Mouse (Mus musculus) MN1 (cell line): Measurements from ENCODE around the gene Cdh20.

Experiments used
- DNase-seq: peaks from one replicate; pipeline ENCODE4 v3.0.0-alpha.2; 2016; ENCODE audit warnings: low spot score

Cdh20 gene

DNA sequence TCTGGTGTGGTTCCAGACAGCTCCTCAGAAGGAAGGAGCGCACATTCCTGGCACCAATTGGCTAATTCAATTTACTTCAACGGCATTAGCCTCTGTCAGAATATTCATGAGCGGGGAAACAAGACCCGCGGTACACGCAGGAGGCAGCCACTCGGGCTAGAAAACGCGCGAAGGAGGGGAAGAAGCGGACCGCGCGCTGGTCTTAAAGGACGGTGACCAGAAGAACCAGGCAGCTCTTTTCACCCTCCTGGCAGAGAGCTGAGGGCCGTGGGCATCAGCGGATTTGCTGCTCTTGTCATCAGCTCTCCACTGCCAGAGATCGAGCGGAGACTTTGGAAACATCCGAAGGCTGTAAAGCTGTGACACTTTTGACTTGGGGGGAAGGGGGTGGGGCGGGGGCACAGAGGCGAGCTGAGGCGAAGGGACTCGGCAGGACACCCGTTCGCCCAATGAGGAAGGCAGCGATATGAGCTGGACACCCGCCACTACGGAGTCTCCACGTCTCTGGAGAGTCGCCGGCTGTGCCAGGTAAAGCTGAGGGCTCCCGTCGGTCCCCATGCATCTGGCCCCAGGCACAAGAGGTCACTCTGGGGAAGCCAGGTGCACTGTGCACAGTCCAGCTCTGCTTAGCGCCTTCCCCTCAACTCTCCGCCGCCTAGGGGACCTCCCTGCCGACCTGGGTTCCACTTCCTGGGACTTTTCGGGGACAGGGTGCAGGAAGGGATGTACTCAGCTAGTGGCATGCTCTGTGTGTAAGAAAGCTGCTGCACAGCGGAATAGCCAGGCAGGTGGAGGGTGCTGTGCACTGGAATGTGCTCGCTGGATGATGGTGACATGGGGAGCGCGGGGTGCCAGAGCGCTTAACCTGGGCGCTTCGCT is at the start of gene Cdh20:
Gene Cdh20 (plus strand): TSS at position 159 of the 879 bp plus-strand sequence.
- no peak for DNase-seq

DNA sequence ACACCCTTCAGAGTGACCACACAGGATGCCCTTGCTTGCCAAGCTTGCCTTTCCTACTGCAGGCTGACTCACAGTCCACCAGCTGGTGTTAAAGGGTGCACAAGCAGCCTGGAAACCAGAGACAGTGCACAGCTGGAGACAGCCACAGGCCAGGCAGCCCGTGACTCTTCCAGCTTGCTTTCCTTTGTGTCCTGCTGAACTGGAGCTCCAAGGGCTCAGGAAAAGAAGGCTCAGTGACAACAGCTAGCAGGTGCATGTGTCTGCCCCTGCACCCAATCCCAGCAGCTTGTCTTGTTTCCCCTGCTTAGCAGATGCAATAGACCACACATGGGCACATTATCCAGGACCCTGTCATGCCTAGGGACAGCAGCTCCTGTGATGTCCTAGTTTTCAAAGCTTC is 21.5 kb upstream of the Cdh20 start:
- no peak for DNase-seq

DNA sequence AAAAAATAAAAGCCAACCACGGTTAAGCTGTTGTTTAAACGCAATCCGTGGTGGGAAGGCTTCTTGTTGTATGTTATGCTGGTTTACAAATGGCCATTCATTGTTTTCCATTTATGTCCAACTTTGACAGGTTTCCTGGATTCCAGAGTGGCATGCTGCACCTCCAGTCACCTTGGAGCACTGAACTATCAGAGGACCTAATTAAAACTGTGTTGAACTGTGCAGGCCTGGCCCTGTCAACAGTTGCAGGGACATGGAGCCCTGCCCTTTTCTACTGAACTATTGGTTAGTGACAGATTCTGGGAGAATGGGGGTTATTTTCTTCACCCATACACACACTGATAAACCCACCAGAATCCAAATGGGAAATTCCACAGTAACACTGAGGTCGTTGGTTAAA is 20.9 kb upstream of the Cdh20 start:
- no peak for DNase-seq

DNA sequence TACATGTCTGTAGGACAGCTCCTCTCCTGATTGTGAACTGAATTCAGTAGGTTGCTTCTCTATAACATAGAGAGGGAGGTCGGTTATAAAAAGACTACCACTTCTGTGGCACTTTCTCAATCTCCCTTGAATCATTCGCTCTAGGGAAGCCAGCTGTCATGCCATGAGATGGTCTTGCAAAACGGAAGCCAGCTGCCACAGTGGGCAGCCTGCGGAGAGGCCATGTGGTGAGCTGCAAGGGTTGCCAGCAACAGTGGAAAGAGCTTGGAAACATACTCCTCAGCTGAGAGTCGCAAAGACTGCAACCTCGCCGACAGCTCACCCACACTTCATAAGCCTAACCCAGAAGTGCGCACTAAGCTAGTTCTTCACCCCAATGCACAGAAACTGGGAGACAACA is 13.8 kb upstream of the Cdh20 start:
- DNase-seq, result no peak

DNA sequence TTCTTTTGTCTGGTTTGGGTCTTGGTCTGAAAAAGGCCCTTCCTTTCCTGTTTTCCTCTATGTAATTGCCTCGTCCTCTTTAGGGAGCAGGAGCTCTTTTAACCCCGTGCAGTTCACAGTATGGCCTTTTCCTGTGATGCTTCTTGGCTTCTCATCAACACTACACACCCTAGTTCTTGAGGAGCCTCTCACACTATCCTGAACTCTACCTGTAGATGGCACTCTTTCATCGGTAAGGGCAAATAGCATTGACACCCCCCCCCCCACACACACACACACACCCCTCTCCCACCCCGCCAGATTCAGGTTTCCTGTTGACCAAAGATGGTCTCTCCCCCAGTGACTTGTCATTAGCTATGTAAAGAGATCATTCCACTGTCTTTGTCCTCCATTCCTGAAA is 12.4 kb upstream of the Cdh20 start:
- no peak for DNase-seq

DNA sequence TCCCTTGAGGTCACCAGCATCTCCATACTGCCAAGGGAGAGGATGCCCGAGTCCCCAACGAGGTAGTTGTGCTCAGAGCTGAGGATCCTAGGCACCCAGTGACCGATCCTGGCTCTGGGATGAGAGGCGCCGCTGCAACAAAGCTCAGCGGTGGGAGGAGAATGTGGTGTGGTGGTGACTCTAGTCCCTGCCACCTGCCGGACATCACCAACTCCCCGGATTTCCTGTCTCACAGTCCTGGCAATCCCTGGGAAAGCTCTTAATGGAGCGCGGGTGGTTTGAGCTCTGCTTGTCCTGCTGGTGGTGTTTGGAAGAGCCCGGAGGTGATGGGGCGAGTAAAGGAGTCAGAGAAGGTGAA is 900 bp downstream of the Cdh20 start:
- DNase-seq, result no peak

DNA sequence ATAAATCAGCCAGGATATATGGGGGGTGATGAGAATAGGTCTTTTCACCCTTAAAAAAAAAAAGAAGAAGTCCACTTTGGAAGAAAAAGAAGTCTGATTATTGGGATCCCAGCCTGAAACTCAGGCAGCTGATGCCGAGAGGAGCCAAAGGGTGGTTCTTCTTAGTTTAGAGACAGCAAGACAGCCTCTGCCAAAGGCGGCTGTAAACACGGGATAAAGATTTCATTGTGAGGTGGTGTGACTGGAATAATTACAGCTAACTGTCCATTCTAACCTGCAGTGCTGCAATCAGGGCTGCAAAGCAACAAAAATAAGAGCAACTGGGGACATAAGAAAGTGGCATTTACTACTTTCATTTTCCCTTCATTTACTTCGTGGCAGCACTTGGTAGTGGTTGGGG is 3.6 kb downstream of the Cdh20 start:
- no peak for DNase-seq

DNA sequence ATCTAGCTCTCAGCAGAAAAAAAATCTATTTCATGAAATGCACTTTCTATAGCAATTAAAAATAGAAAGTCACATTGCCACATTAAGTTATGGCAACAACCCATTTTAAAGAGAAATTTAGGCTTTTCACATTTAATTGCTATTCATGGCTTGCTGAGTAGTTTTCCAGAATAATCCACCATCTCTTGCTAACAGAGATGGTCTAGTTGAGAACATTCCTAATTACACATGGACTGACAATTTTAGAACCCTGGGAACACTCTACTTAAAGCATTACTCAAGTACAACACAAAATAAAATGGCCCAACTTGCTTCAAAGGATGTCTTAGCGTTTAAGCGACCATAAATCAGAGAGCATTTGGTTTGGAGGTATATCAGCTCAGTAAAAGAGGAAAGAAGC is 4.9 kb downstream of the Cdh20 start:
- no peak for DNase-seq

DNA sequence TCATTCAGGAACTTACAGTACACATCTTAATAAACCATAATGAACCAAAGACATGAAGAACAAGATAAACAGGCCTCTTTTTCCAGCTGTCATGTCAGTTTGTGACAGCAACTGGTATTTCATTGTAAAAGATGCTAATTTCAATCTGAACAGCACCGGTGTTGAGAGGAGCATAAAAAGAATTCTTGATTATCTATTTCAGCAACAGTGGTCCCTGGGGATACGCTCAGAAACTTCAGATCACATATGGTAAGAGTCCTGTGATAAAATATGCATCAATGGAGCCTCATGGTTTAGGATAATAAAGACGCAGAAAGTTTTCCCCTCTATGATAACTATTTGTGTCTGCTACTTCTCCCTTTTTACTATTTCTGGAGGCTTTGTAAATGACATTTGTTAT is 25.2 kb downstream of the Cdh20 start:
- DNase-seq, result no peak

DNA sequence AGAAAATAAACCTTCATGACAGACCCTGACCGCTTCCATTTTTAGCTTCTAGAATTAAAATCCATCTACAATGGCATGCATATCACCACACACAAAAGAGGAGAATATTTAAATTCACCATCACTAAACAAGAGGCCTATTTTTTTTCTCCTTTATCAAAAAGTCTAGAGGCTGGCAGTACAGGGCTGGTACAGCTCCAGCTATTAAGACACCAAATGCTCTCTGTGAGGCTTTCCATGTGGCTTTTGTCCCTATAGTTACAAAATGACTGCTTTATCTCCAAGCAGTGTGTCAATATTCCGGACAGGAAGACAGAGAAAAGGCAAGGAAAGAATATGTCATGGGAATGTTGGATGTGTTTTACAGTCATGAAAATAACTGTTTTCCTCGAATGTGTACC is 27.8 kb downstream of the Cdh20 start:
- no peak for DNase-seq

DNA sequence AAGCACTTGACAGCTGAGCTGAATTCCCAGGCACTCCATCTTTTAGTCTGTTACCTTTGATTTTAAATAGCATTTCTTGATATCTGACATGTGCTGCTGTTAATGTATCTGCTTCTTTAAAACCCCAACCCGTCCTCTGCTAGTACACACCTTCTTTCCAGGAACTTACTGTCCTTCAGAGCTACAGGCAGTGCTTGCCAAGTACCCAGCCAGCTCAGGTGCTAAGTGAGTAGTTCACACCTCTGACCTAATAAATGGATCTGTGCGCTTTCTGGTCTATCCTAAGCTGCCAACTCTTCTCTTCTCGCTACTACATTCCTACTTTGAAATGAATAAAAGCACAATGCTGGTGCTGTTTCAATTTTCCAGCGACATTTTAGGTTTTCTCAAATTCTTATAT is 28.8 kb downstream of the Cdh20 start:
- no peak for DNase-seq

DNA sequence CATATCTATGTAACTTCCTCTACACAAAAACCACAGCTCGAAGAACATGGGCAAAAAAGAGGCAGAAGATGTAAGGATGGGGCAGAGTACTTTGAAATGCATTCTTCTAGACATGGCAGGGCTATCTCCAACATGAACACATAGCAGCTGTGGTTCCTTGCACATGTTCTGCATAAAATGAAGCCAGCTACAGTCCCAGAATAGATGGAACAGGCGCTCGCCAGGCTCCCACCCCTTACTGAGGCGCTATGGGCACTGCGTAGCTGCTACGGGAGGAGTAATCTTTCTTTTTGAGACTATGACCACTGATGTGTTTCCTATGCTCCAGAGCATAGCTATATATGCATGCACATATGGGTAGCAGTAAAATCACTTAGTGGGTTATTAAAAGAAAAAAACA is 36.4 kb downstream of the Cdh20 start:
- no peak for DNase-seq

DNA sequence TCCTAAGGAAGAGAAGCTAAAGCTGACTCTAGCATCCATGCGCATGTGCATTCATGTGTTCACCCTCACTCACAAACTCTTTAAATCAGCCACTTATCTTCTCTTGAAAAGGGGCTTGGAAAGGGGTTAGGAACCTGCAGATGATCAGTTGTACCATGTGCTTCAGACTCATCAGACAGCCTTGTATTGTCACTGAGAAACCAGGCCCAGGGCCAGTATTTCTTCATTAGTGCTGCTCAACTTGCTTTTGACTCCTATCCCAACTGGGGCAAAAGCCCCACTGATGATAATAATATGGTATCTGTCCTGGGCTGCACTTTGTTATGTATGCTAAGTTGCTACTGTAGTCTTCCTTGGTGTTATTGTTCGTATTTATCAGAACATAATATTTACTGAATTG is 38.9 kb downstream of the Cdh20 start:
- no peak for DNase-seq

DNA sequence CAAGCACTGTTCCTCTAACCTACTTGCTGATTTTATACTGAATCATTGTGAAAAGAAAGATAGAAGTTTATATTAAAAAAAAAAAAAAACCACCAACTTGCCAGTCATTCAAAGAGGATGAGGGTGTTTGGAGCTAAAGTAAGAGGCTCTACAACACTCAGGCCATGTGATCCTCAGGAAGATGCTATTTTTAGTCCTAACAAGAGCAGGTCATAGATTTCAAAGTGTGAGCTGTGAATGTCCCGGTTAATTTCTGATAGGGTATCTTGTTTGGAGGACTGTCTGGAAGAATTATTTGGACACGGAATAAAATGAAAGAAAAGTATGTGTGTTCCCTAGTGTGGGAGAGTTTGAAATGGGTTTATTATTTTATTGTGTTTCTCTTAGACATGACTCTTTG is 49.2 kb downstream of the Cdh20 start:
- DNase-seq, result no peak

DNA sequence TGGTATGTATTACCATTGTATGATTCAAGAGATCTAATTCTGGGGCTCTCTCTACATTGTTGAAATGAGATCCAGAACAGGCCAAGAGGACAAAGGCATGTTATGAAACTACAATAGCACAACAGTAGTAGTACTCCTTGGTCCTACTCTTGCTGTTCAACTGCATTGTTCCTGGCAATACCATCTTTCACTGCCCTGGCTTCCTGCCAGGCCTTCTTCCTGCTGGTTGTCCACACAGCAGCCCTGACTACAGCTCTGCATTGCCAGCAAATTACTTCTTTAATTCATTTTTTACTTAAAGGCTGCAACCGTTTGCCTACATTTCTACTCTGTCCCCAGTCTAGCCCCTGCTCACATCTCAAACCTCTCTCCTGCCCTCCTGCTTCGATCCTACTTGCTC is 59.8 kb downstream of the Cdh20 start:
- DNase-seq, result no peak

DNA sequence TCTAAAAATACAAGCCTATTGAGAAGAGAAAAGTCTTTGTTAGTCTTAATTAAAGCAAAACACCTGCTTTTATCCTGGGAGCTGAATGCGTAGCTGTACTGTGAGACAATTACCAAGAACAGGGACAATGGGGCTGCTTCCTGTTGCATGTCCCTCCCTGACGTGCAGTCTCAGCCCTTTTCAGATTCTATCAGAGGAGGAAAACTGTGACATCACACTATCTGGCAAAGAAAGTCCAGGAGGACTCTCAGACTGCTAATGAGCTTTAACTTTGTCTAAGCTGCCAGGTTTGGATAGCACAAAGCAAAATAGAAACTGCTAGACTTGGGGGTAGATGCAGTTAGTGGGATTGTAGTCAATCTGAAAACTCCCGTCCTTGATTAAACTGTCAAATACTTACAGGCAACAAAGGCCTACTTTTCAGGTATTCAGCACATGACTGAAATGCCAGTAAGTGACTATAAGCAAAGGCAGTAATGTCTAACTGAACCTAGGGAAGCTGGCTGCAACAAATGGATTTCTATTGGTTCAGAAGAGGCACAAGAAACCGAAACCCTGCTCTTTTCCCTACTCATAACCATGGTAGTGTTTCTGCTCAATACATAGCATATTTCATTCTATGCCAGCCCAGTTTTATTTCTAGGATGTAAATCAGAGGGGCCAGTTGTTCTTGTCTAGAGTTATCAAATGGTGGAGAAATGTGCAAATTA is 70.0 kb downstream of the Cdh20 start:
- no peak for DNase-seq

DNA sequence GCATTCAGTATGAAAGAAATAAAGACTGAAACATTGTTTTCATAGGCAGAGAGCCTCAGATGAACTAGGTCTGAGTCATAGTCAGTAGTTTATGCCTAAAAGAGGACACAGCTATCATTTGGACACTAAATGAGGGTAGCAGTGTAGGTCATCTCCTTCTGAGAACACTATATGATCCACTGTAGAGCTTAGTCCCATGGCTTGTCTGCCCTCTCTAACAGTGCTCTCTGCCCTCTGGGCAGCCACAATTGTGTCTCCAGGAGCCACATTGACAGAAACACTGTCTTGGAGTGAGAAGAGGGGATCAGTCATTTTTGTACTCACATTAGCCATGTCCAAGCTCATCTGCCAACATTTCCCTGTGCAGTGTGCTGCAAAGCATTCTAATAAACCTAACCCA is 70.7 kb downstream of the Cdh20 start:
- DNase-seq, result no peak

DNA sequence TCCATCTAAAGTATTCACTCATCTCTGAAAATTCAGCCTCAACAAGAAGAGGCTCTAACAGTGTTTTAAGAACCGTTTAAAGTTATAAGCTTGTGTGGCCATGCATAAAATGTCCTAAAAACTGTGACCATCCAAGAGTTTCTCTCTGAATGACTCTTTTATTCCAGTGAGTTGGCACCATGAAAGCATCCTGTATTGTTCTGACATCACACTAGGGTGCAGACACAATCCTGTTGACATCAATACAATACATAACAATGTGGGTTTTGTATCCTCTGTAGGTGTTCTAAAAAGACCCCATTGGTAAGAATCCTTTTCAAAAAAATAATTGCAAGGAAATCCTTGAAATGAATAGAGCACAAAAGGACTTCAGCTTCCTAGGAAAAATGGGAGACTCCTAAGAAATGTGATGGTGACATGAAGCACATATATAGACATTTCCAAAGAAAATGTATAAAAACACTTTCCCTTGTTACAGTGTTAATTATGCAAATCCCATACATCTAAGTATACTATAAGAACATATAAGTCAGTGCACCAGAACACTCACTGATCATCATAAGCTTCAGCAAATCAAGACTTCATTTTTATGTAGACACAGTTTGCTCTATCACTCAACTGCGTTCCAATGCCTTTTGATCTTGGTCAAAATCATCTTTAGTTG is 80.1 kb downstream of the Cdh20 start:
- DNase-seq, result no peak

DNA sequence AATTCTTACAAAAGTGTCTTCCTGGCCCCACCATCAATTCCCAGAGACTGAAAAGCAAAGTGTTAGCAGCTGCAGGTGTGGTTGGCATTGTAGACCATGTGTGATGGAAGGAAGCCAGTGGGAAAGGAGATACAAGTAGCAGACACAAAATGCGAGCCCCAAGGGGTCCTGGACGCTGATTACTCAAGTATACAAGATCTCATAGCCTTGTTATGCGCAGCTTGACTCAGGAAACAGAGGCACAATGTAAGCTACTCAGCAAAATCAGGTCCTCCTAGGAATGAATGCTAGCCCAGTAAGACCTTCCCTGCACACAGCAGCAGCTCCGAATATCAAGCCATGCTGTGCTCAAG is 80.6 kb downstream of the Cdh20 start:
- no peak for DNase-seq

DNA sequence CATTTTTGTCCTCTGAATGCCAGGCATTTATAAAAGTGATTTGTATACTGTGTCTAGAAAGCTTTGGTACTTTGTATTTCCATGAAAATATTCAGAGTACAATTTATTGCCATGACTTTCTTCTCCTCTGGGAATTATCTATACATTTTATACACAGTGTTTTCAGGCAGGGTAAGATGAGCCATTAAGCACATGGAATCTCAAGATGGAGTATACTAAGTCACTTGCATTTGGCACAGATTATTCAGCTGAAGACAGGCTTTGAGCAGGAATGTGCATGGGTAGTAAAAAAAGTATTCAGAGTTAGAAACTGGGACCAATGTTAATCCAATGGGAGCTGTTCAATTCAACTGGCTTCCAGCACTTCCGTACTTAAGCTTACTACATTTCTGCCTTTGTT is 109.1 kb downstream of the Cdh20 start:
- DNase-seq, result no peak

DNA sequence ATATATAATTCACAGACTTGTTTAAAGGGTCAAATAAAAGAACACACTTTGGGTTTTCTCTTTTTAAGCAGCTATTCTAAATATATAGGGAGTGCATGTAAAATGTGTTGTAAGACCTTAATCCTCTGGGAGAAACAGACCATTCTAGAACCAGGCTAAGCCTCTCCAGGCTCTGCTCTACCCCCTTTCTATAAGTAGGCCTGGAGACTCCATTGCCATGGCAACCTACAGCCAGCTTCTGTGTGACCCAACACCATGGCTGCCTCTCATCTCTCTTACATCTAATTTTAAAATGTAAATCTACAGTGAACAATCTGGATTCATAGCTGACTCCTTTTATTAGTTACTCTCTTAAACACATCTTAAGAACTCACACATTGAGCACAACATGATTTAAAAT is 133.5 kb downstream of the Cdh20 start:
- no peak for DNase-seq

DNA sequence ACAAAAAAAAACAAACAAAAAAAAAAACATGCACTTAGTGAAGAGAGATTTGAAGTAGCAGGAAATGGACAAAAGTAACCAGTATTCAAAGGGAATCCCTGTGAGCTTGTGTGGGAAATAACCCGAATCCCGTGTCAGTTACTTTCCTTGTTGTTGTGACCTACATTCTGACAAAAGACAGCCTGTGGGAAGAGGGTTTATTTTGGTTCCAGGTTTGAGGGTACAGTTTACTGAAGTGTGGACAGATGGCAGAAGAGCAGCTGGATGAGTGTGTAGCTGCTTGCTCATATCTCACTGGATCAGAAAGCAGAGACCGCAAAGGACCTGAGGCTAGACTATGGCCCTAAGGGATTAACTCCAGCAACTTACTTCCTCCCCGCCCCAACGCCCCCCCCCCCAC is 135.1 kb downstream of the Cdh20 start:
- no peak for DNase-seq

DNA sequence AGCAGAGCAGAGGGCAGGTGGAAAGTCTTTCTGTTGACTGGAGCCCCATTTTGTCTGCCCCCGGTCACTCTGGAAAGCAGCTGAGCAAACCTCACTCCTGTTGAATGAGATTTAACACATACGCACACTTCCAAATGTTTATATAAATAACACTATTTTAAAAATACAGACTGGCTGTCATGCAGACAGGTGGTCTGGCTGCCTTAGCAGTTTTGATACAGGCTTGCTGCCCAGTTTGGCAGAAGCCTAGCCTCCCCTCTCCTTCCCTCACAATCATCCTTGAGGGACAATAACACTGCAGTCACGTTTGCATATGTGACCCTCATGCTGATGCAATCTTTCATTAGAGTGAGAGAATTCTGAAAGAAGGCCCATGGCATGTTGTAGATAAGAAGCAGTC is 144.1 kb downstream of the Cdh20 start:
- DNase-seq, result no peak
